Mouse (Mus musculus): ENCODE results near the gene H2-T3.

- no peak for TF ChIP-seq POLR2A (IDR thresholded peaks at IDR 0.05; ENCODE audit: borderline replicate concordance, extremely low read depth, insufficient read depth, insufficient read length, poor library complexity, severe bottlenecking)
- no peak for TF ChIP-seq CTCF (IDR thresholded peaks at IDR 0.05; ENCODE audit: borderline replicate concordance, extremely low read depth, insufficient read depth, insufficient read length)
Observed at GRCm38 (mm10) chr17:36205862-36206261, 15.8 kb upstream of the H2-T3 start.

Measured in brain, embryonic 14.5 days (tissue).